Mouse (Mus musculus) lung, postnatal 4 days (tissue): Measurements from ENCODE around the gene Snx13.

ENCODE experiments used
- DNase-seq, 2 experiments: peaks; one replicate each; pipeline ENCODE4 v3.0.0; 2021

The Snx13 gene

GRCm38 (mm10) chr12:35047320-35048225 lies 587 bp downstream of the Snx13 start:
- peak; percentile 74 to 77 for DNase-seq

GRCm38 (mm10) chr12:35048891-35049290 lies 1.9 kb downstream of the Snx13 start:
- no peak for DNase-seq

GRCm38 (mm10) chr12:35050501-35050900 lies 3.5 kb downstream of the Snx13 start:
- no peak for DNase-seq

GRCm38 (mm10) chr12:35050964-35051758 lies 4.2 kb downstream of the Snx13 start:
- no peak for DNase-seq

- no peak for DNase-seq
Measured at GRCm38 (mm10) chr12:35054420-35054819, 7.4 kb downstream of the Snx13 start.

- DNase-seq, result no peak
Measured at GRCm38 (mm10) chr12:35055114-35056095, 8.4 kb downstream of the Snx13 start.

- DNase-seq, result no peak
Measured at GRCm38 (mm10) chr12:35063697-35064468, 16.9 kb downstream of the Snx13 start.

- no peak for DNase-seq
Measured at GRCm38 (mm10) chr12:35067621-35068020, 20.6 kb downstream of the Snx13 start.

- no peak for DNase-seq
Measured at GRCm38 (mm10) chr12:35071336-35071735, 24.4 kb downstream of the Snx13 start.

GRCm38 (mm10) chr12:35072178-35072577 lies 25.2 kb downstream of the Snx13 start:
- DNase-seq, result no peak

GRCm38 (mm10) chr12:35075993-35076392 lies 29.0 kb downstream of the Snx13 start:
- DNase-seq, result no peak

GRCm38 (mm10) chr12:35123549-35123948 lies 76.6 kb downstream of the Snx13 start:
- DNase-seq, result no peak

- no peak for DNase-seq
Measured at GRCm38 (mm10) chr12:35153186-35153585, 106.2 kb downstream of the Snx13 start.

GRCm38 (mm10) chr12:35154149-35154548 lies 107.2 kb downstream of the Snx13 start:
- no peak for DNase-seq

GRCm38 (mm10) chr12:35157237-35157636 lies 110.3 kb downstream of the Snx13 start:
- no peak for DNase-seq

GRCm38 (mm10) chr12:35161690-35162089 lies 114.7 kb downstream of the Snx13 start:
- no peak for DNase-seq

GRCm38 (mm10) chr12:35170275-35170674 lies 123.3 kb downstream of the Snx13 start:
- DNase-seq, result no peak

GRCm38 (mm10) chr12:35175938-35176337 lies 129.0 kb downstream of the Snx13 start:
- DNase-seq, result no peak

GRCm38 (mm10) chr12:35176628-35177027 lies 129.6 kb downstream of the Snx13 start:
- DNase-seq, result no peak

GRCm38 (mm10) chr12:35182675-35183074 lies 135.7 kb downstream of the Snx13 start:
- DNase-seq, result peak; percentile 35 to 85

- DNase-seq, result no peak
Measured at GRCm38 (mm10) chr12:35184261-35184660, 137.3 kb downstream of the Snx13 start.
